ENCODE assay signal across 22 mouse cellular contexts in the genomic region with DNA sequence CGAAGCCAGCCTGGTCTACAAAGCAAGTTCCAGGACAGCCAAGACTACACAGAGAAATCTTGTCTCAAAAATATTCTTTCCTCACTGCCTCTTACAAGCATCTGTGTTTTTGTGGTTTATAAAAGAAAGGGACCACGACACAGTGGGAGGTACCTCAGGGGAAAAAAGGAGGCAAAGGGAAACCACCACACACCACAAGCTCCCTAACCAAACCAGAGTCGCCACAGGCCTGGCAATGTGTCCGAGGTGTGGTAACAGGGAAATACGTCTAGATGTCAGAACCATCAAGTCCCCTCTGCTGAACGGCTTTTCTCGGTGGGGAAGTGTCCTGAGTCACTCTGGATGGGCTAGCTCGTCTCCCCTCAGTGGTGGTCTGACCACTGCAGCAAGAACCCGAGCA.
"Had no signal": no experiment of that assay in that cellular context is flagged by ENCODE, and none has a peak within 500 bp of the region (broad histone marks: within the 10 kb centered on the region; RNA-seq: fewer than 3 reads in every experiment).

No protein-coding gene starts in this region.

- H3K4me3 ChIP-seq: limb, embryonic 13.5 days; liver, embryonic 12.5 days; liver, embryonic 15.5 days; midbrain, embryonic 12.5 days; midbrain, embryonic 15.5 days; myocyte; neural tube, embryonic 13.5 days had no signal

- H3K9ac ChIP-seq: limb, embryonic 13.5 days; liver, embryonic 12.5 days; liver, embryonic 15.5 days; midbrain, embryonic 12.5 days; midbrain, embryonic 15.5 days; neural tube, embryonic 13.5 days had no signal

- H3K27me3 ChIP-seq: limb, embryonic 13.5 days; liver, embryonic 12.5 days; liver, embryonic 15.5 days; midbrain, embryonic 12.5 days; midbrain, embryonic 15.5 days; neural tube, embryonic 13.5 days had no signal

- ATAC-seq: liver, embryonic 12.5 days; midbrain, embryonic 15.5 days had no signal

- DNase-seq: kidney, adult 9 months; kidney, postnatal 14 days; kidney, postnatal 4 days; left cerebral cortex, postnatal 4 days; liver; lung, adult 2 months; lung, postnatal 14 days; lung, postnatal 4 days; right cerebral cortex, adult 18-20 months; right cerebral cortex, postnatal 14 days; right cerebral cortex, postnatal 4 days; thymus, adult 2 months; thymus, postnatal 14 days; thymus, postnatal 4 days had no signal

- H3K27ac ChIP-seq: limb, embryonic 13.5 days; liver, embryonic 12.5 days; liver, embryonic 15.5 days; midbrain, embryonic 12.5 days; midbrain, embryonic 15.5 days; neural tube, embryonic 13.5 days; stomach, postnatal 0 days had no signal

- H3K36me3 ChIP-seq: limb, embryonic 13.5 days; liver, embryonic 12.5 days; liver, embryonic 15.5 days; midbrain, embryonic 15.5 days; neural tube, embryonic 13.5 days had no signal

- H3K4me1 ChIP-seq: liver, embryonic 12.5 days; liver, embryonic 15.5 days had no signal

- H3K9me3 ChIP-seq: limb, embryonic 13.5 days; liver, embryonic 12.5 days; liver, embryonic 15.5 days; midbrain, embryonic 12.5 days; midbrain, embryonic 15.5 days; neural tube, embryonic 13.5 days had no signal

- H3K4me2 ChIP-seq: limb, embryonic 13.5 days; liver, embryonic 12.5 days; liver, embryonic 15.5 days; midbrain, embryonic 12.5 days; midbrain, embryonic 15.5 days; neural tube, embryonic 13.5 days had no signal
